Mouse (Mus musculus) left cerebral cortex, postnatal 36 days (tissue): ENCODE data around the gene Cdkl3. TPM values are rescaled to one million over a fixed set of nuclear protein-coding genes. Genes with fewer than 3 reads are reported as not detected.

Source experiments
- DNase-seq, 2 experiments: peaks; one replicate each; pipeline ENCODE4 v3.0.0; 2021 to 2022; ENCODE audit warnings: low spot score in 2 of 2, mixed read lengths in 1 of 2
- intact Hi-C: fragments of 180-260 bp; cut with DNase I; formaldehyde crosslinking; loops from one replicate; pipeline ENCODE4 v1.15.1; 2025
- total RNA-seq, 2 experiments: library from RNA; stranded (reverse); gene quantifications; 2 replicates each; pipeline ENCODE4 v1.2.3; 2021

Cdkl3 gene
- total RNA-seq, 2 experiments from 2014 or later, result 15.9 to 17.0 TPM

GRCm38 (mm10) chr11:52002842-52003504, 1.0 kb upstream of the Cdkl3 start:
- intact Hi-C loops, result loop anchor here (5.0 to 10.0 kb wide), 2 partner anchors 94 to 342 kb away; partner anchors contain the start of gene Ppp2ca
- DNase-seq, result no peak

- intact Hi-C loops, result loop anchor here (5.0 to 10.0 kb wide), 2 partner anchors 94 to 341 kb away; partner anchors contain the start of gene Ppp2ca
- no peak for DNase-seq
Observed at GRCm38 (mm10) chr11:52003505-52003771, 583 bp upstream of the Cdkl3 start.

- intact Hi-C loops, result loop anchor here (10.0 kb wide), 1 partner anchor 339 kb away; no protein-coding TSS in a partner anchor
Observed at GRCm38 (mm10) chr11:52005586-52005985, 1.6 kb downstream of the Cdkl3 start.

GRCm38 (mm10) chr11:52011011-52011410, 7.0 kb downstream of the Cdkl3 start:
- intact Hi-C loops, result no loop called here
- no peak for DNase-seq

More at GRCm38 (mm10) chr11:52005586-52005985, 1.6 kb downstream of the Cdkl3 start:
- no peak for DNase-seq

GRCm38 (mm10) chr11:52011541-52011940, 7.5 kb downstream of the Cdkl3 start:
- intact Hi-C loops, result no loop called here
- no peak for DNase-seq

GRCm38 (mm10) chr11:52018217-52018616, 14.2 kb downstream of the Cdkl3 start:
- peak in 1 of 2 experiments; percentile 19 for DNase-seq
- intact Hi-C loops, result no loop called here

GRCm38 (mm10) chr11:52032356-52032755, 28.3 kb downstream of the Cdkl3 start:
- intact Hi-C loops, result no loop called here

GRCm38 (mm10) chr11:52033953-52034352, 29.9 kb downstream of the Cdkl3 start:
- intact Hi-C loops, result no loop called here
- DNase-seq, result no peak

More at GRCm38 (mm10) chr11:52032356-52032755, 28.3 kb downstream of the Cdkl3 start:
- DNase-seq, result no peak

- intact Hi-C loops, result no loop called here
- no peak for DNase-seq
Observed at GRCm38 (mm10) chr11:52035905-52036304, 31.9 kb downstream of the Cdkl3 start.

- intact Hi-C loops, result no loop called here
Observed at GRCm38 (mm10) chr11:52037659-52038058, 33.6 kb downstream of the Cdkl3 start.

GRCm38 (mm10) chr11:52043224-52043623, 39.2 kb downstream of the Cdkl3 start:
- no peak for DNase-seq
- intact Hi-C loops, result loop anchor here (10.0 kb wide), 1 partner anchor 182 kb away; no protein-coding TSS in a partner anchor

More at GRCm38 (mm10) chr11:52037659-52038058, 33.6 kb downstream of the Cdkl3 start:
- no peak for DNase-seq

GRCm38 (mm10) chr11:52044156-52044555, 40.1 kb downstream of the Cdkl3 start:
- intact Hi-C loops, result loop anchor here (10.0 kb wide), 1 partner anchor 181 kb away; no protein-coding TSS in a partner anchor
- no peak for DNase-seq

GRCm38 (mm10) chr11:52046446-52047165, 42.6 kb downstream of the Cdkl3 start:
- no peak for DNase-seq
- intact Hi-C loops, result loop anchor here (10.0 kb wide), 1 partner anchor 178 kb away; no protein-coding TSS in a partner anchor

- intact Hi-C loops, result no loop called here
Observed at GRCm38 (mm10) chr11:52053371-52053770, 49.4 kb downstream of the Cdkl3 start.

GRCm38 (mm10) chr11:52054728-52055127, 50.7 kb downstream of the Cdkl3 start:
- no peak for DNase-seq
- intact Hi-C loops, result no loop called here

More at GRCm38 (mm10) chr11:52053371-52053770, 49.4 kb downstream of the Cdkl3 start:
- DNase-seq, result no peak

GRCm38 (mm10) chr11:52056198-52056597, 52.2 kb downstream of the Cdkl3 start:
- intact Hi-C loops, result no loop called here
- no peak for DNase-seq

- intact Hi-C loops, result no loop called here
- DNase-seq, result no peak
Observed at GRCm38 (mm10) chr11:52059001-52059400, 55.0 kb downstream of the Cdkl3 start.

GRCm38 (mm10) chr11:52060315-52060714, 56.3 kb downstream of the Cdkl3 start:
- no peak for DNase-seq
- intact Hi-C loops, result no loop called here

GRCm38 (mm10) chr11:52062406-52062805, 58.4 kb downstream of the Cdkl3 start:
- intact Hi-C loops, result no loop called here
- DNase-seq, result no peak

- no peak for DNase-seq
- intact Hi-C loops, result no loop called here
Observed at GRCm38 (mm10) chr11:52064398-52064797, 60.4 kb downstream of the Cdkl3 start.

GRCm38 (mm10) chr11:52065841-52066240, 61.8 kb downstream of the Cdkl3 start:
- intact Hi-C loops, result no loop called here
- no peak for DNase-seq
